Mouse (Mus musculus): ENCODE measurements around the gene 1700010I14Rik.

DNA sequence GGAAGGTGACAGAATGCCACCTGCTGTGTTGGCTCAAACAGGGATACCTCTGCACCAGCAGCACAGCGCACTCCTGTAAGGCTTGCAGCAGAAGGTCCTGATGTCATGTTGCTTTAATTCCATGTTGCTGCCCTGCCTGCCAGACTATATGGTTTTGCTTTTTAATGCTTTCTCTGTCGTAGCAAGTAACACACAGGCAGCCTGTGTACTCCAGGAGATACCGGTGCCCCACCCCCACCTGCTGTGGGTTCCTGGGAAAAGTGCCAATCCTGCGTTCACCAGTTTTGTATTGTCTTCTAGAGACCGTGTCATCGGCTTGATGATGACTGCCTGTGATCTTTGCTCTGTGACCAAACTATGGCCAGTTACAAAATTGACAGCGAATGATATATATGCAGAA, 13.7 kb upstream of the 1700010I14Rik start:
- TF ChIP-seq CTCF (IDR thresholded peaks at IDR 0.05; ENCODE audit: insufficient read depth, low read depth, low read length) = no peak
- no peak for TF ChIP-seq POLR2A (IDR thresholded peaks at IDR 0.05; ENCODE audit: insufficient read depth, low read depth, low read length)
